Mouse (Mus musculus) limb, embryonic 11.5 days (tissue): ENCODE results near the gene Tbc1d22a. TPM values are rescaled to one million over a fixed set of nuclear protein-coding genes. Genes with fewer than 3 reads are reported as not detected.

ENCODE experiments used
- ATAC-seq: fragments of 200-750 bp; cut with Nextera tagmentation; 2 replicates; pipeline ENCODE4 v1.8.0; 2017; ENCODE audit warnings: low read depth; ENCODE audit not compliant: insufficient number of reproducible peaks, low FRiP score, low TSS enrichment
- DNase-seq: peaks from one replicate; pipeline ENCODE4 v3.0.0-alpha.2; 2015; ENCODE audit warnings: low spot score
- H3K27ac ChIP-seq: fragments of 300-500 bp; sonication (generic); replicated peaks from 2 replicates; pipeline ENCODE4 v1.5.1; 2014; ENCODE audit warnings: low read depth, mild to moderate bottlenecking, low read length
- H3K27me3 ChIP-seq: fragments of 300-500 bp; sonication (generic); 2 replicates; pipeline ENCODE4 v1.6.1; 2014; ENCODE audit warnings: mild to moderate bottlenecking, low read length, mixed read lengths; ENCODE audit not compliant: control insufficient read depth, insufficient read depth
- H3K36me3 ChIP-seq: fragments of 300-500 bp; sonication (generic); 2 replicates; pipeline ENCODE4 v1.6.1; 2014; ENCODE audit warnings: mild to moderate bottlenecking, low read length, moderate library complexity, mixed read lengths; ENCODE audit not compliant: control insufficient read depth, insufficient read depth
- H3K4me1 ChIP-seq: fragments of 300-500 bp; sonication (generic); 2 replicates; pipeline ENCODE4 v1.6.1; 2014; ENCODE audit warnings: low read length, mixed read lengths; ENCODE audit not compliant: control insufficient read depth, insufficient read depth
- H3K4me2 ChIP-seq: fragments of 300-500 bp; sonication (generic); 2 replicates; pipeline ENCODE4 v1.6.1; 2014; ENCODE audit warnings: low read depth, mild to moderate bottlenecking, moderate library complexity; ENCODE audit not compliant: severe bottlenecking
- H3K4me3 ChIP-seq: fragments of 300-500 bp; sonication (generic); 2 replicates; pipeline ENCODE4 v1.5.1; 2014; ENCODE audit warnings: low read depth, low read length
- H3K9ac ChIP-seq: fragments of 300-500 bp; sonication (generic); 2 replicates; pipeline ENCODE4 v1.6.1; 2014; ENCODE audit warnings: mild to moderate bottlenecking, low read length
- H3K9me3 ChIP-seq: fragments of 300-500 bp; sonication (generic); 2 replicates; pipeline ENCODE4 v1.6.1; 2016; ENCODE audit warnings: low read length; ENCODE audit not compliant: control insufficient read depth
- WGBS: fragments of 180-500 bp; shearing (Covaris S2); extraction: QIAGEN DNeasy Blood & Tissue Kit; methylation state at CpG from one replicate; pipeline ENCODE4 v1.1.7; 2014; 5-methylcytosine and 5-hydroxymethylcytosine counted together
- polyA plus RNA-seq: library from polyadenylated mRNA; unstranded; fragments of >200 nt; fragmentation: Nextera tagmentation; extraction: Ambion mirVana; gene quantifications from 2 replicates; pipeline ENCODE4 v1.2.1, GENCODE M21; 2014

The Tbc1d22a gene
- polyA plus RNA-seq, 1 experiment from 2014 or later = 7.7 TPM

- H3K4me2 ChIP-seq = no peak overlapping the region
- no peaks in the 10 kb centered on the region for H3K36me3 ChIP-seq
- H3K9me3 ChIP-seq = no peaks in the 10 kb centered on the region
- H3K4me1 ChIP-seq = no peaks in the 10 kb centered on the region
- ATAC-seq (no peak), DNase-seq (no peak)
- H3K27ac ChIP-seq = no peak overlapping the region
- 88% methylated on average over 3 of the region's 3 CpGs for WGBS
- H3K4me3 ChIP-seq = no peak overlapping the region
- no peaks in the 10 kb centered on the region for H3K27me3 ChIP-seq
- no peak overlapping the region for H3K9ac ChIP-seq
Observed at GRCm38 (mm10) chr15:86294426-86294825, 80.2 kb downstream of the Tbc1d22a start.

DNA sequence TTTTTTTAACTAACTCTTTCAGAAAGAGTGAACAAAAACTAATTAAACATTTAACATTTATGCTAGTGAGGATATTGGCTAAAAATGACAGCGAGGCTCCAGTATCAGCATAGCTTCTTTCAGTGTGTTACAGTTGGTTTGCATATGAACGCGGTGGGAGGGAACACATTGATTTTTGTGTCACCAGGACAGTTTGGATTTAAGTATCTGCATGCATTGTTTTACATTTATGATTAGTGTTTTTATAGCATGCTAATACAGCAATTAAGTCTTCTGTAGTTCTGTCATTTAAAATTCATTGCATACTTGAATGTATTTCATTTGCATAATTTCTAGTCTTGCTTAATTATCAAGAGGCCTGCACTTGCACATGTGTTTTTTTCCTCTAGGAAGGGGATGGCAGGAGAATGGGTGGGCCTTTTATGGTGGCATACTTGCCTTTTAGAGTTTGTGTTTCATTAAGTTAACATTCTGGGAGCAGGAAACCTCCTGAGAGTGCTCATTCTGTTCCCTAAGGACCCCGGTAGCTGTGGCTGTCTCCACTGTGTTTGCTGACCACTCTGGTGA is 81.5 kb downstream of the Tbc1d22a start:
- H3K9ac ChIP-seq = no peak overlapping the region
- no peaks in the 10 kb centered on the region for H3K36me3 ChIP-seq
- 73% methylated on average over 4 of the region's 4 CpGs for WGBS
- no peak overlapping the region for H3K4me2 ChIP-seq
- no peak overlapping the region for H3K4me3 ChIP-seq
- ATAC-seq = no peak
- no peak for DNase-seq
- no peak overlapping the region for H3K27ac ChIP-seq
- H3K9me3 ChIP-seq = no peaks in the 10 kb centered on the region
- H3K4me1 ChIP-seq = no peaks in the 10 kb centered on the region
- no peaks in the 10 kb centered on the region for H3K27me3 ChIP-seq

DNA sequence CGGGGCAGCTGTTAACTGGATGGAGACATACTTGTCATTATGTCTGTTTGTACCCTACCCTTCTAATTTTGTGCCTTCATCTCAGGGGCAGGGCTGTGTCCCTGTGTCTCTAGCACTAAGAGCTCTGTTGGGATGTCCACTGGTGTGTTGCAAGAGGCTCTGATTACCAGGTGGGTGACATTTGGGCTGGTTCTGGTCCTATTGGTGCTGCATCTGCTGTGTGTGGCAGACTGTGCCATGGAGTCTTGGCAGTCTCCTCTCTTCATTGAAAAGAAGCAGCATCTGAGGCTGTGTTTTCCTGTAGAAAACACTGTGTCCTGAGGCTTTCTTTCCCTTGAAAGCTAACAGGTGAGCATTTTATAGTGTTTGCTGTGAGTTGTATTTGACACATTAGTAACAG is 83.0 kb downstream of the Tbc1d22a start:
- ATAC-seq (no peak), DNase-seq (no peak)
- 93% methylated on average over 1 of the region's 1 CpGs for WGBS
- H3K36me3 ChIP-seq = no peaks in the 10 kb centered on the region
- H3K27ac ChIP-seq = no peak overlapping the region
- no peaks in the 10 kb centered on the region for H3K9me3 ChIP-seq
- no peak overlapping the region for H3K4me3 ChIP-seq
- no peak overlapping the region for H3K4me2 ChIP-seq
- no peaks in the 10 kb centered on the region for H3K4me1 ChIP-seq
- H3K27me3 ChIP-seq = no peaks in the 10 kb centered on the region
- H3K9ac ChIP-seq = no peak overlapping the region

DNA sequence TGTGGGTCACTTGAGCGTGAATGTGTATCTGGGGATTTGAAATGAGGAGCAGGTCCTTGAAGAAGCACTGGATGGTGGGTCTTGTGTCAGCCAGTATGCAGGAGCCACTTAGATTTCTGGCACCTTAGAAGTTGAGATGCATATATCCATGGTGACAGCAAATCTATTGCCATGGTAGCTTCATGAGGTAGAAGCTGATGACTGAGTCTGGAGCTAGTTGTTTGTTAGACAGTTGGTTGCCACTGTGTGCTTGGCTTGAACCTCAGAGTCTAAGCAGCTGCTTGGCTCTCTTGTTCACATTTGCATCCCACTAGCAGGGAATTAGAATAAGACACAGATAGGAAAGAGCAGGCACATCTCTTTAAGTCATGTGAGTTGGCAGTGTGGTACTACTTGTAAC is 89.6 kb downstream of the Tbc1d22a start:
- Histone ChIP-seq H3K4me1 (no peaks in the 10 kb centered on the region), H3K4me2 (no peak overlapping the region), H3K36me3 (no peaks in the 10 kb centered on the region), H3K27me3 (no peaks in the 10 kb centered on the region), H3K4me3 (no peak overlapping the region), H3K9ac (no peak overlapping the region), H3K27ac (no peak overlapping the region), H3K9me3 (no peaks in the 10 kb centered on the region)
- WGBS = 89% methylated on average over 1 of the region's 1 CpGs
- DNase-seq (no peak), ATAC-seq (no peak)

DNA sequence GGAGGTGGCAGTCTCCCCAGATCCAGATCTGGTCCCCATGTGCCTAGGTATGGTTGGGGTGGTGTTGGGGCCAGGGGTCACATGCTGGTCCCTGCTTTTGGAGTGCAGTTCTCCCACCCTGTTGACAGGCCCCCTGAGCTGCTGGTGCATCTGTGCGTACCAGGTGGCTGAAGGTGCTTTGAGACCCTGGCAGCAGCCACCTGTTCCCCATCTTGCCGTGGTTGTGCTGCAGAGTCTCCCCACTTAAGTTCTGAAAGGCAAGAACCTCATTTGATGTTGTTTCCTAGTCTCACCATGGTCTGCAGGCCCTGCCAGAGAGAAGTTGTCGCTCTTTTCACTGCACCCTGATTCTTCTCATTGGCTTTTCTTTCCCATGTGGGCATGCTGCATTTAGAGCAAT is 90.6 kb downstream of the Tbc1d22a start:
- WGBS = 78% methylated on average over 3 of the region's 3 CpGs
- Histone ChIP-seq H3K27ac (no peak overlapping the region), H3K27me3 (no peaks in the 10 kb centered on the region), H3K36me3 (no peaks in the 10 kb centered on the region), H3K4me3 (no peak overlapping the region), H3K4me1 (no peaks in the 10 kb centered on the region), H3K9me3 (no peaks in the 10 kb centered on the region), H3K9ac (no peak overlapping the region), H3K4me2 (no peak overlapping the region)
- no peak for DNase-seq
- no peak for ATAC-seq

- DNase-seq = no peak
- whole genome bisulfite sequencing = 71% methylated on average over 3 of the region's 3 CpGs
- Histone ChIP-seq H3K4me3 (no peak overlapping the region), H3K27me3 (no peaks in the 10 kb centered on the region), H3K4me2 (no peak overlapping the region), H3K27ac (no peak overlapping the region), H3K36me3 (no peaks in the 10 kb centered on the region), H3K4me1 (no peaks in the 10 kb centered on the region), H3K9ac (no peak overlapping the region), H3K9me3 (no peaks in the 10 kb centered on the region)
- no peak for ATAC-seq
Observed at GRCm38 (mm10) chr15:86305290-86305689, 91.0 kb downstream of the Tbc1d22a start.

DNA sequence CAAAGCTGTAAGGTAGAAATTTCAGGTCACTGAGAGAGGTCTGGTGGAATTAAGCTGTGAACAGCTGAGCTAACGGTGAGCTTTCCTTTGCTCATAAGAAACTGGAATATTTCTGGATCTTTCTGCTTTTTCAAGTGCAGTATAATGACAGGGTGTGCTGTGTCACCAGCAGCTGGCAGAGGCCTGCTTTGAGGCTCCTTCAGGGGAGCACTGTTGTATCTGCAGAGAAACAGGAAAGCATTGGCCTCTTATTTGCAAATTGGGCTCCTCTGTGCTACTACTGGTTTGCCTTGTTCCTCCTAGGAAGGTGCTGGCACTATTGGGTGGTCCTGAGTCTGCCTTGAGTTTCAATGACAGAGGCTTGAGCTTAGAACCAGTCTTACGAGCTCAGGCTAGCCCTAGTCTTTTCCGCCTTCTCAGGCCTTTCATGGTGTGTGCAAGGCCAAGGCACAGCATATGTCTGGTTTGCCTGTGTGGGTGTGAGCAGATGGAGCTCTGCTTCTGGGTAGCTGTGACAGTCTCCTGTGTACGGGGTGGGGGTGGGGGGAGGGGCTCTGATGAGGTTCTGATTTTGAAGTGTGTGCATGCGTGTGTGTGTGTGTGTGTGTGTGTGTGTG is 95.1 kb downstream of the Tbc1d22a start:
- no peak overlapping the region for H3K4me3 ChIP-seq
- no peaks in the 10 kb centered on the region for H3K4me1 ChIP-seq
- DNase-seq (no peak), ATAC-seq (no peak)
- H3K9me3 ChIP-seq = no peaks in the 10 kb centered on the region
- 85% methylated on average over 5 of the region's 5 CpGs for WGBS
- no peaks in the 10 kb centered on the region; the same call in 1 of the 2 replicates for H3K36me3 ChIP-seq
- no peak overlapping the region for H3K9ac ChIP-seq
- H3K4me2 ChIP-seq = no peak overlapping the region
- H3K27ac ChIP-seq = no peak overlapping the region
- H3K27me3 ChIP-seq = no peaks in the 10 kb centered on the region

DNA sequence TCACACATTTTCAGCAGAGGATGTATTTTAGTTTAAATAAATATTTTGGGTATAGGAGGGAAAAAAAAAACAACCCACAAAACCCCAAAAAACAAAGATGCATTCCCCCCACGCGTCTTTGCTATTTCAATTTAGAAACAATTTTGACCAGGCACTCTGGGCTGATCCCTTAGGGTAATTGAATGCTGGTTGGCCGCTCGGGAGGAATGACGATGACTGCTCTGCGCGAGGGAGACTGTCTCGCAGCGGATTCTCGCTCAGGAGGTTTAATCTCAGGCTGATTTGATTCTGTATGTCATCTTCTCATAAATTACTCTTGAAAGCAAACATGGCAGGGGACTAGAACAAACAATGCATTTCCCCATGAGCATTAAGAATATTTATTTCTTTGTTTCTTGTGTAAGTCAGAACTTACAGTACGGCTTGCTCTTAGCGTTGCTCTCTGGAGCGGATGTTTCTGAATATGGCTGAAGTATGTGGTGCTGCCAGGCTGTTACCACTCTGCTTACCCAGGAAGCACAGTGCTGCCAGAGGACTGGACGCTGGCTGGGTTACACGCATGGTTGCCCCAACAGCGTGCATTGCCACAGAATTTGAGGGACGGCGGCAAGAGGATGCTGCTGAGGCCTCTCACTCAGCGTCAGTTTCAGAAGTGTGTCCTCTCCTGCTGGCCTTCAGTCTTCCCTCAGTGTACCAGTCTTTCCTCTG is 106.7 kb downstream of the Tbc1d22a start:
- no peak overlapping the region for H3K9ac ChIP-seq
- DNase-seq (no peak), ATAC-seq (no peak)
- no peaks in the 10 kb centered on the region for H3K9me3 ChIP-seq
- H3K27me3 ChIP-seq = no peaks in the 10 kb centered on the region
- no peaks in the 10 kb centered on the region for H3K4me1 ChIP-seq
- H3K36me3 ChIP-seq = no peaks in the 10 kb centered on the region; the same call in 1 of the 2 replicates
- H3K27ac ChIP-seq = no peak overlapping the region
- 91% methylated on average over 19 of the region's 19 CpGs for whole genome bisulfite sequencing
- H3K4me3 ChIP-seq = no peak overlapping the region
- H3K4me2 ChIP-seq = no peak overlapping the region
